Mouse (Mus musculus) testis, adult 2 months (tissue): ENCODE data around the gene Cyth1. TPM values are rescaled to one million over a fixed set of nuclear protein-coding genes. Genes with fewer than 3 reads are reported as not detected.

Experiments
- H3K27ac ChIP-seq: fragments of 200-500 bp; 2 replicates; pipeline ENCODE4 v1.5.1; 2012; ENCODE audit warnings: low read depth, low read length; ENCODE audit not compliant: control insufficient read depth, insufficient read depth
- H3K27me3 ChIP-seq: fragments of 200-500 bp; 2 replicates; pipeline ENCODE4 v1.6.1; 2012; ENCODE audit warnings: mild to moderate bottlenecking, low read length, moderate library complexity; ENCODE audit not compliant: control insufficient read depth, insufficient read depth
- H3K36me3 ChIP-seq: fragments of 200-500 bp; 2 replicates; pipeline ENCODE4 v1.6.1; 2012; ENCODE audit warnings: mild to moderate bottlenecking, low read length; ENCODE audit not compliant: control insufficient read depth, insufficient read depth
- H3K4me1 ChIP-seq: fragments of 200-500 bp; 2 replicates; pipeline ENCODE4 v1.6.1; 2012; ENCODE audit warnings: low read length; ENCODE audit not compliant: control insufficient read depth, insufficient read depth
- H3K4me3 ChIP-seq: fragments of 200-500 bp; 2 replicates; pipeline ENCODE4 v1.5.1; 2012; ENCODE audit warnings: low read depth, mild to moderate bottlenecking, low read length, moderate library complexity, mixed read lengths; ENCODE audit not compliant: control insufficient read depth
- CTCF ChIP-seq: fragments of 200-500 bp; IDR thresholded peaks from 2 replicates; pipeline ENCODE4 v1.5.1; 2012; ENCODE audit warnings: low read depth, mild to moderate bottlenecking, inconsistent platforms, low read length, moderate library complexity; ENCODE audit not compliant: control insufficient read depth, insufficient read depth, insufficient replicate concordance
- POLR2A ChIP-seq: fragments of 200-500 bp; IDR thresholded peaks from 2 replicates; pipeline ENCODE4 v1.6.1; 2012; ENCODE audit warnings: low read depth, mild to moderate bottlenecking, inconsistent platforms, low read length, moderate library complexity; ENCODE audit not compliant: control insufficient read depth
- polyA plus RNA-seq: library from polyadenylated mRNA; depleted of rRNA; stranded (reverse); fragments of >200 nt; gene quantifications from 2 replicates; pipeline ENCODE4 v1.2.3, GENCODE M21; 2012

Cyth1 gene
- polyA plus RNA-seq, 1 experiment = 31.9 TPM

DNA sequence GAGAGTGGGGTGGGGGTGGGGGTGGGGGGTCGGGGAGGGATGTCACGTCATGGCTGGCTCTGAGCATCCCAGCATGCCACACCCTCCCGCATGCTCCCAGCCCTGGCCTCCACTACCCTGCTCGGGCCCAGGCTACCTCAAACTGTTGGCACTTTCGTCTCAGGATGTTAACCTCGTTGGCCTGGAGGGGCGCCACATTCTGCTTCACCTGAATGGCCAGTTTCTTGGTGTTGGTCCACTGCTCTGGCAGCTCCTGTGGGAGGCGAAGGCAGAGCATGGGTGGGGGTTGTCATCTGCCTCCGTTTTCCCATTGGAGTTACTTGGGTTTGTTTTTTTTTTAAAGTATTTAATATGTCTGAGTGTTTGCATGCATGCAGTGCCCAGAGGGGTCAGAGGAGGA, 147.3 kb downstream of the Cyth1 start:
- Histone ChIP-seq H3K4me3 (no peak overlapping the region), H3K27ac (no peak overlapping the region)
- no peak for TF ChIP-seq POLR2A
- TF ChIP-seq CTCF = no peak

GRCm38 (mm10) chr11:118096736-118097135, 151.7 kb downstream of the Cyth1 start:
- Histone ChIP-seq H3K4me1 (no peaks in the 10 kb centered on the region), H3K4me3 (no peak overlapping the region), H3K27ac (no peak overlapping the region), H3K36me3 (no peaks in the 10 kb centered on the region; the same call in 1 of the 2 replicates), H3K27me3 (no peaks in the 10 kb centered on the region)
- no peak for TF ChIP-seq POLR2A
- TF ChIP-seq CTCF = no peak

More for the DNA sequence above, 147.3 kb downstream of the Cyth1 start:
- Histone ChIP-seq H3K4me1 (no peaks in the 10 kb centered on the region), H3K36me3 (no peaks in the 10 kb centered on the region), H3K27me3 (no peaks in the 10 kb centered on the region)

DNA sequence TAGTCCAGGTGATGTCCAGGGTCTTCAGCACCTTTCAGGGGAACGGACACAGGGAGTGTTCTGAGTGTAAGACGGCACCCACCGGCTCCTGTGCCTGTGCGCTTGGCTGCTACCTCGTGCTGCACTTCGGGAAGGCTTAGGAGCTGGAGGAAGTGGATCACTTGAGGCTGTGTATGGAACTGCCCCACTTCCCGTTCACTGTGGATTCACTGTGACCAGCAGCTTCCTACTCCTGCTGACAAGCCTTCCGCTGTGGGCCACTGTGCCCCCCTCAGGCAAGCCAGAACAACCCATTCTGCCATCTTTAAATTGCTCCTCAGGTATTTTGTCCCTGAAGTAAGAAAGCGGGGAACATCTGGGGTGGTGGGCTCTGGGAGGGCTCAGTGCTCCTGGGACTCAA, 153.4 kb downstream of the Cyth1 start:
- H3K27me3 ChIP-seq = no peaks in the 10 kb centered on the region
- TF ChIP-seq POLR2A (no peak), CTCF (no peak)
- H3K4me3 ChIP-seq = no peak overlapping the region
- no peaks in the 10 kb centered on the region for H3K4me1 ChIP-seq
- H3K36me3 ChIP-seq = no peaks in the 10 kb centered on the region; the same call in 1 of the 2 replicates
- no peak overlapping the region for H3K27ac ChIP-seq

DNA sequence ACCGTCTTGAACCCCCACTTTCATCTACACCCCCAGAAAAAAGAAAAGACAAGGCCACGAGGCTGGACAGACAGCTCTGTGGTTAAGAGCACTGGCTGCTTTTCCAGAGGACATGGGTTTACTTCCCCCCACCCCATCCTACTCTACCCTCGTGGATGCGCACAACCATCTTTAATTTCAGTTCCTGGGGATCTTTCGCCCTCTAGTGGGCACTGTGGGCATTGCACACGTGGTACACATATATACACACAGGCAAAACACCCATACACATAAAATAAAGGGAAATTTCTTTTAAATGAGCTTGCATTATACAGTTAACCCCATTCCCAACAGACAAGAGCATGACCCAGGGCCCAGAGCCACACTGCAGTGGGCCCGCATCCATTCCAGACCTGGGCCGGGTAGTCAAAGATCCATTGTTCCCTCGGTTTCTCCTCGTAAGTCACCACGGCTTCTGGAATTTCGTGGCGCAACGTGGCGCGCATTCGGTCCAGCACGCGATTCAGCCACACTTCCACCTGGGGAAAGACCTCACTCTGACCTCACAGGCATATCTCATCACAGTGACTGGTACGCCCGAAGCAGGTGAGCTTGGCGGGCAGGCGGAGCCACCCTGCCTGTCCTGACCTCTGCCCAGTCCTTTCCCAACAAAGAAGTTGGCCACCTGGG, 157.3 kb downstream of the Cyth1 start:
- H3K27ac ChIP-seq = no peak overlapping the region
- H3K4me1 ChIP-seq = no peaks in the 10 kb centered on the region
- no peak overlapping the region for H3K4me3 ChIP-seq
- H3K36me3 ChIP-seq = no peaks in the 10 kb centered on the region; the same call in 1 of the 2 replicates
- no peaks in the 10 kb centered on the region for H3K27me3 ChIP-seq
- TF ChIP-seq POLR2A = no peak
- TF ChIP-seq CTCF = peak; percentile 58; the same call in 1 of the 2 replicates

GRCm38 (mm10) chr11:118088896-118089295, 159.5 kb downstream of the Cyth1 start:
- no peak overlapping the region for H3K27ac ChIP-seq
- TF ChIP-seq CTCF (no peak), POLR2A (no peak)
- H3K4me3 ChIP-seq = no peak overlapping the region
- H3K27me3 ChIP-seq = no peaks in the 10 kb centered on the region
- no peaks in the 10 kb centered on the region; the same call in 1 of the 2 replicates for H3K36me3 ChIP-seq
- peaks cover 3% of the 10 kb centered on the region for H3K4me1 ChIP-seq

DNA sequence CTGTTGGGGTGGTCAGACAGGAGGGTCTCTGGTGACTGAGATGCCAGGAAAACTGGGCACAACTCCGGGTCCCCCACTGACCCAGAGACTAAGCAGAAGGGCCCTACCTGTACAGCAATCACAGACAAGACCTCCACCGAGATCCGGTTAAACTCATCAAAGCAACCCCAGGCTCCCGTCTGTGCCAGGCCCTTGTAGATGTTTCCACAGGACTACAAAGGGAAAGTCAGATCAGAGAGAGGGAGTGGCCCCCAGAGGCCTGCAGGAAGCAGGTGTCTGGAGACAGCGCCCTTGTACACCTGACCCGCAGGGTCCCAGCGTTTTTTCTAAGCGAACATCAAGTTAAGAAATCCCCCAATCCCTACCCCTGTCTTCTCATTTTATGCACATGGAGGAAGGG, 162.4 kb downstream of the Cyth1 start:
- Histone ChIP-seq H3K36me3 (peaks cover 2% of the 10 kb centered on the region; the same call in 1 of the 2 replicates), H3K27ac (no peak overlapping the region), H3K27me3 (no peaks in the 10 kb centered on the region), H3K4me1 (peaks cover 4% of the 10 kb centered on the region), H3K4me3 (no peak overlapping the region)
- TF ChIP-seq POLR2A (no peak), CTCF (no peak)

DNA sequence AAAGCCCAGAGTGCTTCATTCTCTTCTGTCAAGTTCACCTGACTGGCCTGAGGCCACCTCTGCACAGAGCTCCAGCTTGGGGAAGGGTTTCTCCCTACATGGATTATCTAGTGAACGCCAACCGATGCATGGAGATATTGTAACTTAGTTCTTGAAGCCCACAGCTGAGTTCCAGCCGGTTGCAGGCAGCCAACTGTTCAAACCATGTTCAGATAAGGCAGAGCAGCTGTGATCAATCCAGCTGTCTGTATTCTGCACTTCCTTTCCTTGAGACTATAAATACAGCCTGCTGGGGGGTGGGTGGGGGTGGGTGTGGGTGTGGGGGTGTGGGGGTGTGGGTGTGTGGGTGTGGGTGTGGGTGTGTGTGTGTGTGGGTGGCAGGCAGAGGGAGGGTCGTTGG, 163.2 kb downstream of the Cyth1 start:
- peaks cover 4% of the 10 kb centered on the region for H3K4me1 ChIP-seq
- H3K4me3 ChIP-seq = no peak overlapping the region
- peaks cover 2% of the 10 kb centered on the region; the same call in 1 of the 2 replicates for H3K36me3 ChIP-seq
- H3K27me3 ChIP-seq = no peaks in the 10 kb centered on the region
- TF ChIP-seq POLR2A (no peak), CTCF (no peak)
- H3K27ac ChIP-seq = no peak overlapping the region

- Histone ChIP-seq H3K4me1 (peaks cover 4% of the 10 kb centered on the region), H3K27me3 (no peaks in the 10 kb centered on the region), H3K4me3 (no peak overlapping the region), H3K36me3 (peaks cover 2% of the 10 kb centered on the region; the same call in 1 of the 2 replicates), H3K27ac (no peak overlapping the region)
- no peak for TF ChIP-seq POLR2A
- no peak for TF ChIP-seq CTCF
These were observed 164.1 kb downstream of the Cyth1 start for GRCm38 (mm10) chr11:118084266-118084665.
